Mouse (Mus musculus) neural tube, embryonic 14.5 days (tissue): ENCODE results near the gene Gm19684. TPM values are rescaled to one million over a fixed set of nuclear protein-coding genes. Genes with fewer than 3 reads are reported as not detected.
A peak's percentile ranks its signal among the peaks of the same experiment; 100 is the strongest.
"Not testable (repeated sequence)": the region's sequence is repeated elsewhere in the genome, so short reads cannot be mapped to it uniquely, and the experiment has no call there.

Experiments used
- ATAC-seq: fragments of 200-750 bp; cut with Nextera tagmentation; 2 replicates; pipeline ENCODE4 v1.8.0; 2017; ENCODE audit warnings: low read depth, mild to moderate bottlenecking, moderate TSS enrichment, moderate library complexity
- H3K27ac ChIP-seq: fragments of 300-500 bp; sonication (generic); 2 replicates; pipeline ENCODE4 v1.5.1; 2014; ENCODE audit warnings: low read depth, mild to moderate bottlenecking, control low read depth, low read length, moderate library complexity, mixed read lengths
- H3K27me3 ChIP-seq: fragments of 300-500 bp; sonication (generic); 2 replicates; pipeline ENCODE4 v1.6.1; 2014; ENCODE audit warnings: low read length; ENCODE audit not compliant: control insufficient read depth, insufficient read depth
- H3K36me3 ChIP-seq: fragments of 300-500 bp; sonication (generic); 2 replicates; pipeline ENCODE4 v1.6.1; 2014; ENCODE audit warnings: low read length, mixed read lengths; ENCODE audit not compliant: control insufficient read depth, insufficient read depth
- H3K4me1 ChIP-seq: fragments of 300-500 bp; sonication (generic); 2 replicates; pipeline ENCODE4 v1.6.1; 2014; ENCODE audit warnings: low read length; ENCODE audit not compliant: control insufficient read depth, insufficient read depth
- H3K4me2 ChIP-seq: fragments of 300-500 bp; sonication (generic); 2 replicates; pipeline ENCODE4 v1.6.1; 2014; ENCODE audit warnings: mild to moderate bottlenecking, low read depth, low read length, control low read depth
- H3K4me3 ChIP-seq: fragments of 300-500 bp; sonication (generic); 2 replicates; pipeline ENCODE4 v1.5.1; 2014; ENCODE audit warnings: low read depth, low read length, control low read depth, mixed read lengths
- H3K9ac ChIP-seq: fragments of 300-500 bp; sonication (generic); replicated peaks from 2 replicates; pipeline ENCODE4 v1.6.1; 2014; ENCODE audit warnings: low read depth, mild to moderate bottlenecking, control low read depth, low read length, mixed read lengths
- H3K9me3 ChIP-seq: fragments of 300-500 bp; sonication (generic); 2 replicates; pipeline ENCODE4 v1.6.1; 2016; ENCODE audit warnings: low read length; ENCODE audit not compliant: control insufficient read depth
- WGBS: fragments of 180-500 bp; shearing (Covaris S2); extraction: QIAGEN DNeasy Blood & Tissue Kit; methylation state at CpG from one replicate; pipeline ENCODE4 v1.1.7; 2014; 5-methylcytosine and 5-hydroxymethylcytosine counted together
- polyA plus RNA-seq: library from polyadenylated mRNA; unstranded; fragments of >200 nt; fragmentation: Nextera tagmentation; extraction: Ambion mirVana; gene quantifications from 2 replicates; pipeline ENCODE4 v1.2.1, GENCODE M21; 2014

Gene Gm19684
- polyA plus RNA-seq, 1 experiment from 2014 or later = not detected

GRCm38 (mm10) chr17:36099603-36100002 is 21.9 kb upstream of the Gm19684 start:
- not testable (repeated sequence) for H3K36me3 ChIP-seq, H3K9ac ChIP-seq, H3K9me3 ChIP-seq, H3K4me1 ChIP-seq, H3K4me3 ChIP-seq, ATAC-seq, H3K27ac ChIP-seq, H3K27me3 ChIP-seq, H3K4me2 ChIP-seq
- WGBS = 47% methylated on average over 2 of the region's 2 CpGs

- not testable (repeated sequence) for H3K27me3 ChIP-seq, H3K4me1 ChIP-seq, H3K36me3 ChIP-seq, ATAC-seq, H3K4me2 ChIP-seq, H3K9me3 ChIP-seq, H3K27ac ChIP-seq, H3K4me3 ChIP-seq, H3K9ac ChIP-seq
- 76% methylated on average over 11 of the region's 12 CpGs for WGBS
Measured at GRCm38 (mm10) chr17:36102091-36102490, 19.4 kb upstream of the Gm19684 start.

GRCm38 (mm10) chr17:36110129-36110528 is 11.3 kb upstream of the Gm19684 start:
- not testable (repeated sequence) for H3K9ac ChIP-seq, H3K27me3 ChIP-seq, ATAC-seq, H3K27ac ChIP-seq, H3K4me2 ChIP-seq, H3K9me3 ChIP-seq, H3K36me3 ChIP-seq, H3K4me3 ChIP-seq, H3K4me1 ChIP-seq
- WGBS = 62% methylated on average over 3 of the region's 3 CpGs

- peak; percentile 80 for ATAC-seq
- 1% methylated on average over 57 of the region's 57 CpGs for WGBS
- H3K36me3 ChIP-seq, H3K27me3 ChIP-seq, H3K27ac ChIP-seq, H3K9me3 ChIP-seq, H3K4me1 ChIP-seq: not testable (repeated sequence)
- H3K4me2 ChIP-seq = peak overlapping the region; percentile 63
- peak overlapping the region; percentile 30 for H3K4me3 ChIP-seq
- 0 out of 2 replicates have a peak overlapping the region, but pooled peaks have one; percentile 28 for H3K9ac ChIP-seq
Measured at GRCm38 (mm10) chr17:36110641-36111509, 10.6 kb upstream of the Gm19684 start.

- Histone ChIP-seq H3K9ac (0 out of 2 replicates have a peak overlapping the region, but pooled peaks have one; percentile 28), H3K4me2 (peak overlapping the region; percentile 63), H3K4me3 (peak overlapping the region; percentile 30)
- not testable (repeated sequence) for H3K9me3 ChIP-seq, H3K36me3 ChIP-seq, H3K27ac ChIP-seq, H3K27me3 ChIP-seq, H3K4me1 ChIP-seq
- WGBS = 2% methylated on average over 10 of the region's 10 CpGs
- ATAC-seq = peak; percentile 54
Measured at GRCm38 (mm10) chr17:36111510-36111868, 10.0 kb upstream of the Gm19684 start.

GRCm38 (mm10) chr17:36113979-36114593 is 7.4 kb upstream of the Gm19684 start:
- not testable (repeated sequence) for H3K27me3 ChIP-seq, H3K4me2 ChIP-seq, H3K27ac ChIP-seq, H3K36me3 ChIP-seq, H3K4me3 ChIP-seq, H3K9me3 ChIP-seq, H3K9ac ChIP-seq, H3K4me1 ChIP-seq
- 0 out of 2 replicates have a peak, but pooled peaks have one; percentile 55 for ATAC-seq
- 19% methylated on average over 6 of the region's 6 CpGs for WGBS

- H3K4me2 ChIP-seq, H3K9me3 ChIP-seq, H3K27ac ChIP-seq, H3K27me3 ChIP-seq, ATAC-seq, H3K4me3 ChIP-seq, H3K36me3 ChIP-seq, H3K9ac ChIP-seq, H3K4me1 ChIP-seq: not testable (repeated sequence)
- 28% methylated on average over 3 of the region's 3 CpGs for WGBS
Measured at GRCm38 (mm10) chr17:36116545-36116944, 4.9 kb upstream of the Gm19684 start.

- not testable (repeated sequence) for H3K4me2 ChIP-seq, H3K27me3 ChIP-seq, H3K36me3 ChIP-seq, H3K4me3 ChIP-seq, H3K4me1 ChIP-seq, H3K9ac ChIP-seq, H3K9me3 ChIP-seq, H3K27ac ChIP-seq
- WGBS = 23% methylated on average over 18 of the region's 18 CpGs
- ATAC-seq = 0 out of 2 replicates have a peak, but pooled peaks have one; percentile 54
Measured at GRCm38 (mm10) chr17:36120839-36121238, 639 bp upstream of the Gm19684 start.

GRCm38 (mm10) chr17:36124111-36124510 is 2.6 kb downstream of the Gm19684 start:
- H3K36me3 ChIP-seq, H3K4me3 ChIP-seq, H3K27ac ChIP-seq, H3K4me2 ChIP-seq, H3K9ac ChIP-seq, H3K4me1 ChIP-seq, H3K27me3 ChIP-seq, ATAC-seq, H3K9me3 ChIP-seq: not testable (repeated sequence)
- 77% methylated on average over 3 of the region's 3 CpGs for WGBS
